Mouse (Mus musculus) hematopoietic multipotent progenitor cell, adult 10-12 weeks (in vitro differentiated cells): Measurements from ENCODE around the gene Drg2. TPM values are rescaled to one million over a fixed set of nuclear protein-coding genes. Genes with fewer than 3 reads are reported as not detected.

Experiments used
- polyA plus RNA-seq: library from polyadenylated mRNA; stranded (reverse); fragments of >175 nt; gene quantifications from 2 replicates; pipeline ENCODE4 v1.2.3, GENCODE M21; 2012; ENCODE audit warnings: low replicate concordance

The Drg2 gene
- polyA plus RNA-seq, result 23.8 and 35.1 TPM in 2 replicates

DNA sequence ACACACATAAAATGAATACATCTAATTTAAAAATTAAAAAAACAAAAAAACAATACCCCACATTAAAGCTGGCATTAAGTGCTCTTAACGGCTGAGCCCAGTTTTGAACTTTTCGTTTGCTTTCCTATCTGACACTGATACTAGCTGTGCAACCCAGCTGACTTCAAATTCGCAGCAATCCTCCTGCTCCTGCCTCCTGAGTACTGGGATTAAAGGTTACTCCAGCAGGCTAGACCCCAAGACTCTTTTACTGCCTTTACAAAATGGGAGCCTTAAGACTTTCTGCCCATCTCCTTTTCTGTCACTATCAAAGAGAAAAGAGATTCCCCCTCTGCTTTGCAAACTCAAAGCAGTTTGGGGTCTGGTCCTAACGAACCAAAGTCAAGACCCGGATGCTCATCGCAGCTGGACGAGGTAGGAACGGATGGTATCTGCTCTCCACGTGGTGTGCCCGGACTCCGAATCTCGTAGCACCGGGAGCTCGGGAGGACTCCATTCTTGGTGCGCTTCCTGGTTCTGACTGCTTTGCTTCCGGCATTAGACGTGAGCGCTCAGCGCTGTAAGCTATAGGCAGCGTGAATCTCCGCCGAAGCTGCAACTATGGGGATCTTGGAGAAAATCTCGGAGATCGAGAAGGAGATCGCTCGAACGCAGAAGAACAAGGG lies at the start of gene Drg2:
Gene Drg2 (plus strand): TSS at position 512 of the 665 bp plus-strand sequence.

DNA sequence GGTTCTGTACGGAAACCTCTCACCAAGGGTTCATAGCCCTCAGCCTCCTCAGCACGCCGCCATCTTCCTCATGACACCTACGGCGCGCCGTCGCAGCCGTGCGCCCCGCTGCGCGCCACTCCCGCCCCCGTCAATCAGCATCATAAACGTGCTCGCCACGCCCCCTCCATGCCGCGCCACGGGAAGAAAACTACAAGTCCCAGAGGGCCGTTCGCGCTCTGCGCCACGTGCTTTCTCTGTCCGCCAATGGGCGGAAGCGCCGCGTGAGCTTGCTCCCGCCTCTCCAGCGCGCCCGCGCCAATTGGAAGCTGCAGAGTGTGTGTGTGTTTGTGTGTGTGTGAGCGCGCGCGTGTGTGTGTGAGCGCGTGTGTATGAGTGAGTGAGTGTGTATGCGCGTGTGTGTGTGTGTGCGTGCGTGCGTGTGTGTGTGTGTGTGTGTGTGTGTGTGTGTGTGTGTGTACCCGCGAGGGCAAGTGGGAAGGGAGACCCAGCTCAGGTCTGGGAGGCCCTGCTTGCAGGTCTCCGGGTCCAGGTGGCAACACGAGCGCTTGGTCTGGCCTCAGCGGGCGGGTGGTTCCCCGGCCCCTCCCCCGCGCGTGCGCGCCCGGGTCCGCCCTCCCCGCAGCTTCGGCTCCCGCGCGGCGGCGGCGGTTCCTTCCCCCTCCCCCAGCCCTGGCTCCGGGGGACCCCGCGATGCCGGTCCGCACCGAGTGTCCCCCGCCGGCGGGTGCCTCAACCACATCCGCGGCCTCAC lies 37.3 kb upstream of the Drg2 start, which contains the start of gene Gid4:
Gene Gid4 (plus strand): TSS at position 183 of the 754 bp plus-strand sequence.

DNA sequence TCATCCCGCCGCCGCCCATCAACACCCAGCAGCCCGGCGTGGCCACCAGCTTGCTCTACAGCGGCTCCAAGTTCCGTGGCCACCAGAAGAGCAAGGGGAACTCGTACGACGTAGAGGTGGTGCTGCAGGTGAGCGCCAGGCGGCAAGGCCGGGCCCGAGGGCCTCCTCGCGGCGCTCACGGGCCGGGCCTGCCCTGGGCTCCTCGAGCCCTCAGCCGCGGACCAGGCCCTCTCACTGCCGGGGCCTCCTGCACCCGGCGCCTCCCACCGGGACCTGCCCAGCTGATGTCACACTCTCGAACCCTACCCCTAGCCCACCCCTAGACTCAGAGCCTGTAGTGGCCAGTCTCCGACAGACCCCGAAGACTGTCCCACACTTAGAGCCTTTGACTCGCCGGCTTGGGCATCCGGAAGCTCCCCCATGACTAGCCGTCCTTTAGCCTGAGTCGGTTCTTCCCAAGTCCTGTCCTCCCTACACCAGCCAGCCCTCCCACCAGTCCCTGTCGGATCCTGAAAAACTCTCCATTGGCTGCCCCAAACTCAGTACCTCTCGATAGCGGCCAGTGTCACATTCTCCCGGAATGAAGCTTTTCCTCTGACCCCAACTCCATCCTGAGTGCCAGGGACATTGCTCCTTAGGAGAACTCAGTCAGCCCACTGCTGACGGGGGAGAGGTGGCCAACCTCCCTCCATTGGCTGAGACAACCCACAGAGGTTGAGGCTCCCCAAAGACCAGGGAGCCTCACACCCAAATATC lies 36.5 kb upstream of the Drg2 start, which contains the start of gene Atpaf2:
Gene Atpaf2 (minus strand): TSS at position 741 of the 756 bp plus-strand sequence.

DNA sequence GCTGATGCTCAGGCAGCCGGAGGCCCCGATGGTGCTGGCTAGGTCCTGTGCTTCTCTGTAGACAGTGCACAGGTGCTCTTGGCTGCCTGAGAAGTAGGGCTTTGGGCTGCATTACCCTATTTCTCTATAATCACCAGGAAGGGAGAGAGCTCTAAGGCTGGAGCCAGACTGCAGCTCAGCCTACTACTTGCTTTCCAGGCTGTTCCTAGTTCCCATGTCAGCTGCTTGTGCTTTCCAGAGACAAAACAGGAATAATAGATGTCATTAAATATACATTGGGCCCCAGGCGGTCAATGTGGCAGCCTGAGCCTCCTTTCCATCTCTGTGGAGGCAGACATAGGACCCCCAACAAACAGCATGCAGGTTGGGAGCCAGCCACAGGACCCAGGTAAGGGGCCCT lies 14.6 kb downstream of the Drg2 start, which contains the start of gene Myo15:
Gene Myo15 (plus strand): TSS at position 301 of the 400 bp plus-strand sequence.

Other genes starting within 250 kb of the Drg2 start
- gene Srebf1, start 232.0 kb upstream of the Drg2 start, polyA plus RNA-seq, result 182 and 281 TPM in 2 replicates
- gene Tom1l2, start 101.7 kb upstream of the Drg2 start, polyA plus RNA-seq, result 23.5 and 40.8 TPM in 2 replicates
- not detected in 2 replicates for gene Drc3, start 101.3 kb upstream of the Drg2 start, polyA plus RNA-seq
- 8.8 and 12.0 TPM in 2 replicates for gene Gid4, start 37.4 kb upstream of the Drg2 start, polyA plus RNA-seq
- gene Atpaf2, start 36.1 kb upstream of the Drg2 start, polyA plus RNA-seq, result 35.8 and 42.2 TPM in 2 replicates
- gene Myo15, start 14.7 kb downstream of the Drg2 start, polyA plus RNA-seq, result 0.10 and 0.21 TPM in 2 replicates
- 27.0 and 45.4 TPM in 2 replicates for gene Alkbh5, start 81.8 kb downstream of the Drg2 start, polyA plus RNA-seq
- gene Llgl1, start 245.1 kb downstream of the Drg2 start, polyA plus RNA-seq, result 25.0 and 31.4 TPM in 2 replicates